Mouse (Mus musculus) cerebellum, adult 2 months (tissue): ENCODE measurements at regions not wholly inside any gene's neighbourhood (a gene's known extent, or its start where the extent isn't known, plus 50 kb on each side); places are given as distances from the start of the nearest gene placed in this dataset.

ENCODE experiments used
- DNase-seq, 2 experiments: peaks; one replicate each; pipeline ENCODE4 v3.0.0; 2021
- H3K27ac ChIP-seq: fragments of 200-500 bp; 2 replicates; pipeline ENCODE4 v1.5.1; 2012; ENCODE audit warnings: low read length, control low read depth, inconsistent platforms; ENCODE audit not compliant: insufficient read depth
- H3K27me3 ChIP-seq: fragments of 200-500 bp; 2 replicates; pipeline ENCODE4 v1.6.1; 2012; ENCODE audit warnings: inconsistent platforms, mild to moderate bottlenecking, low read length, moderate library complexity; ENCODE audit not compliant: control insufficient read depth, insufficient read depth
- H3K4me1 ChIP-seq: fragments of 200-500 bp; 2 replicates; pipeline ENCODE4 v1.6.1; 2011; ENCODE audit warnings: low read length; ENCODE audit not compliant: control insufficient read depth, insufficient read depth
- H3K4me3 ChIP-seq: fragments of 200-500 bp; replicated peaks from 2 replicates; pipeline ENCODE3; 2011; ENCODE audit warnings: mild to moderate bottlenecking, low read depth, low read length, control low read depth; ENCODE audit not compliant: insufficient read depth
- CTCF ChIP-seq: fragments of 200-500 bp; IDR thresholded peaks from 2 replicates; pipeline ENCODE4 v1.5.1; 2011; ENCODE audit warnings: low read depth, mild to moderate bottlenecking, control low read depth, low read length, moderate library complexity, borderline replicate concordance; ENCODE audit not compliant: insufficient read depth
- POLR2A ChIP-seq: fragments of 200-500 bp; IDR thresholded peaks from 2 replicates; pipeline ENCODE4 v1.6.1; 2011; ENCODE audit warnings: low read length, control low read depth, borderline replicate concordance; ENCODE audit not compliant: insufficient read depth
- WGBS: fragments of 180-500 bp; shearing (Covaris S2); methylation state at CpG from one replicate; pipeline ENCODE4 v1.1.7; 2018; 5-methylcytosine and 5-hydroxymethylcytosine counted together

GRCm38 (mm10) chr4:31499888-31500287, 464.0 kb upstream of the Map3k7 start:
- Histone ChIP-seq H3K27ac (no peak overlapping the region), H3K4me3 (no peak overlapping the region), H3K4me1 (no peaks in the 10 kb centered on the region), H3K27me3 (no peaks in the 10 kb centered on the region)
- no peak for DNase-seq
- TF ChIP-seq POLR2A (no peak), CTCF (no peak)
- WGBS: 88% methylated on average over 2 of the region's 2 CpGs

GRCm38 (mm10) chr4:31500432-31500831, 463.5 kb upstream of the Map3k7 start:
- H3K27me3 ChIP-seq: no peaks in the 10 kb centered on the region
- H3K4me3 ChIP-seq: no peak overlapping the region
- DNase-seq: no peak
- H3K27ac ChIP-seq: no peak overlapping the region
- no peak for TF ChIP-seq POLR2A
- no peak for TF ChIP-seq CTCF
- H3K4me1 ChIP-seq: no peaks in the 10 kb centered on the region
- WGBS: 35% methylated on average over 4 of the region's 4 CpGs

GRCm38 (mm10) chr4:31525638-31526207, 438.2 kb upstream of the Map3k7 start:
- 14% methylated on average over 4 of the region's 4 CpGs for WGBS
- TF ChIP-seq POLR2A (no peak), CTCF (no peak)
- no peak overlapping the region for H3K27ac ChIP-seq
- H3K4me1 ChIP-seq: 0 out of 2 replicates have a peak, but pooled peaks cover 2% of the 10 kb centered on the region
- H3K27me3 ChIP-seq: no peaks in the 10 kb centered on the region
- DNase-seq: peak in 1 of 2 experiments; percentile 9
- no peak overlapping the region for H3K4me3 ChIP-seq

GRCm38 (mm10) chr4:31536811-31537210, 427.1 kb upstream of the Map3k7 start:
- H3K4me1 ChIP-seq: no peaks in the 10 kb centered on the region
- WGBS: 84% methylated on average over 1 of the region's 1 CpGs
- TF ChIP-seq CTCF (no peak), POLR2A (no peak)
- H3K27me3 ChIP-seq: no peaks in the 10 kb centered on the region
- no peak overlapping the region for H3K4me3 ChIP-seq
- no peak overlapping the region for H3K27ac ChIP-seq
- no peak for DNase-seq

GRCm38 (mm10) chr4:31553780-31554394, 410.0 kb upstream of the Map3k7 start:
- WGBS: 92% methylated on average over 16 of the region's 16 CpGs
- no peak overlapping the region for H3K4me3 ChIP-seq
- TF ChIP-seq POLR2A (no peak), CTCF (no peak)
- H3K4me1 ChIP-seq: no peaks in the 10 kb centered on the region
- no peak for DNase-seq
- no peaks in the 10 kb centered on the region for H3K27me3 ChIP-seq
- H3K27ac ChIP-seq: no peak overlapping the region

- no peaks in the 10 kb centered on the region for H3K27me3 ChIP-seq
- TF ChIP-seq POLR2A (no peak), CTCF (no peak)
- DNase-seq: no peak
- no peak overlapping the region for H3K27ac ChIP-seq
- no peak overlapping the region for H3K4me3 ChIP-seq
- 94% methylated on average over 1 of the region's 1 CpGs for WGBS
- no peaks in the 10 kb centered on the region for H3K4me1 ChIP-seq
These were observed 408.8 kb upstream of the Map3k7 start for GRCm38 (mm10) chr4:31555077-31555476.

GRCm38 (mm10) chr4:31557261-31557660, 406.6 kb upstream of the Map3k7 start:
- no peaks in the 10 kb centered on the region for H3K4me1 ChIP-seq
- 91% methylated on average over 7 of the region's 7 CpGs for WGBS
- TF ChIP-seq CTCF (no peak), POLR2A (no peak)
- no peaks in the 10 kb centered on the region for H3K27me3 ChIP-seq
- no peak overlapping the region for H3K4me3 ChIP-seq
- H3K27ac ChIP-seq: no peak overlapping the region
- no peak for DNase-seq

- TF ChIP-seq CTCF (no peak), POLR2A (no peak)
- H3K27me3 ChIP-seq: no peaks in the 10 kb centered on the region
- DNase-seq: no peak
- H3K27ac ChIP-seq: no peak overlapping the region
- H3K4me1 ChIP-seq: no peaks in the 10 kb centered on the region
- 75% methylated on average over 4 of the region's 4 CpGs for WGBS
- no peak overlapping the region for H3K4me3 ChIP-seq
These were observed 403.6 kb upstream of the Map3k7 start for GRCm38 (mm10) chr4:31560305-31560704.
